ENCODE assay signal across 18 mouse cellular contexts in genomic region chr2:58530521-58530920, GRCm38 (mm10). TPM values are rescaled to one million over a fixed set of nuclear protein-coding genes. Genes with fewer than 3 reads are reported as not detected.
DNase-seq lines count a peak whose midpoint lies in the region; ATAC-seq and TF ChIP-seq lines count a peak whose summit lies in the region.
"Had no signal": no experiment of that assay in that cellular context is flagged by ENCODE, and none has a peak within 500 bp of the region (broad histone marks: within the 10 kb centered on the region; RNA-seq: fewer than 3 reads in every experiment).

No protein-coding gene starts in this region.

- intact Hi-C loops in gastrocnemius, adult 2 months (cut with DNase I), result loop anchor here (5.0 kb wide), 1 partner anchor 38 kb away; no protein-coding TSS in a partner anchor
- intact Hi-C loops in heart, postnatal 36 days (cut with DNase I), result no loop called here

- ATAC-seq in heart, embryonic 16.5 days (replicated peaks; ENCODE audit: extremely low read depth, insufficient read depth, low FRiP score), result no peak
- no peak for ATAC-seq in limb, embryonic 12.5 days (ENCODE audit: insufficient number of reproducible peaks, insufficient read depth, low FRiP score, low TSS enrichment, low read depth)
- no peak for ATAC-seq in heart, postnatal 0 days (ENCODE audit: insufficient read depth, low read depth)
- ATAC-seq: forebrain, postnatal 0 days; liver, embryonic 12.5 days; midbrain, embryonic 13.5 days had no signal

- H3K4me1 ChIP-seq in heart, embryonic 16.5 days (ENCODE audit: control insufficient read depth, insufficient read depth, low read length), result peaks cover 77% of the 10 kb centered on the region
- peaks cover 69% of the 10 kb centered on the region for H3K4me1 ChIP-seq in limb, embryonic 12.5 days (replicated peaks)
- H3K4me1 ChIP-seq in limb, embryonic 10.5 days, result peaks cover 74% of the 10 kb centered on the region
- H3K4me1 ChIP-seq in heart, postnatal 0 days (ENCODE audit: control insufficient read depth, insufficient read depth), result peaks cover 77% of the 10 kb centered on the region

- H3K4me2 ChIP-seq in heart, embryonic 16.5 days (ENCODE audit: low read depth, low read length), result no peak overlapping the region
- no peak overlapping the region for H3K4me2 ChIP-seq in limb, embryonic 12.5 days
- H3K4me2 ChIP-seq in heart, postnatal 0 days (ENCODE audit: low read depth, low read length), result no peak overlapping the region
- H3K4me2 ChIP-seq: liver, embryonic 12.5 days; lung, embryonic 15.5 days; midbrain, embryonic 13.5 days had no signal

- no peaks in the 10 kb centered on the region for H3K36me3 ChIP-seq in heart, embryonic 16.5 days (ENCODE audit: control insufficient read depth, insufficient read depth)
- H3K36me3 ChIP-seq in limb, embryonic 12.5 days, result no peaks in the 10 kb centered on the region
- no peaks in the 10 kb centered on the region for H3K36me3 ChIP-seq in limb, embryonic 10.5 days
- H3K36me3 ChIP-seq in heart, postnatal 0 days (replicated peaks; ENCODE audit: control insufficient read depth, insufficient read depth, low read length), result no peaks in the 10 kb centered on the region
- H3K36me3 ChIP-seq: embryonic facial prominence, embryonic 10.5 days; liver, embryonic 12.5 days; lung, embryonic 15.5 days; midbrain, embryonic 13.5 days had no signal

- H3K27me3 ChIP-seq in heart, embryonic 16.5 days (ENCODE audit: control insufficient read depth, insufficient read depth, low read length), result no peaks in the 10 kb centered on the region
- H3K27me3 ChIP-seq in limb, embryonic 12.5 days, result no peaks in the 10 kb centered on the region
- no peaks in the 10 kb centered on the region for H3K27me3 ChIP-seq in limb, embryonic 10.5 days (ENCODE audit: low read depth, poor library complexity, severe bottlenecking)
- no peaks in the 10 kb centered on the region for H3K27me3 ChIP-seq in heart, postnatal 0 days (ENCODE audit: control insufficient read depth, insufficient read depth, low read length)
- H3K27me3 ChIP-seq: liver, embryonic 12.5 days; lung, embryonic 15.5 days; midbrain, embryonic 13.5 days had no signal

- no peak overlapping the region for H3K4me3 ChIP-seq in gastrocnemius, adult 2 months
- no peak overlapping the region for H3K4me3 ChIP-seq in heart, embryonic 16.5 days (ENCODE audit: low read length)
- H3K4me3 ChIP-seq in limb, embryonic 12.5 days (replicated peaks), result no peak overlapping the region
- H3K4me3 ChIP-seq in limb, embryonic 10.5 days, result no peak overlapping the region
- no peak overlapping the region for H3K4me3 ChIP-seq in heart, postnatal 0 days (ENCODE audit: low read depth, low read length)
- H3K4me3 ChIP-seq: embryonic facial prominence, embryonic 10.5 days; liver, embryonic 12.5 days; lung, embryonic 15.5 days; midbrain, embryonic 13.5 days had no signal

- no peak overlapping the region for H3K9ac ChIP-seq in heart, embryonic 16.5 days (ENCODE audit: low read length)
- no peak overlapping the region for H3K9ac ChIP-seq in limb, embryonic 12.5 days (replicated peaks)
- no peak overlapping the region for H3K9ac ChIP-seq in heart, postnatal 0 days (replicated peaks; ENCODE audit: low read depth, low read length)
- H3K9ac ChIP-seq: forebrain, postnatal 0 days; liver, embryonic 12.5 days; lung, embryonic 15.5 days had no signal

- TF ChIP-seq EP300 in heart, postnatal 0 days (IDR thresholded peaks at IDR 0.05; ENCODE audit: low read depth), result no peak

- no peak for TF ChIP-seq CTCF in gastrocnemius, adult 2 months (IDR thresholded peaks at IDR 0.05)
- TF ChIP-seq CTCF in heart, postnatal 0 days (IDR thresholded peaks at IDR 0.05; ENCODE audit: low read depth), result no peak; the same call in 1 of the 2 replicates

- H3K27ac ChIP-seq in gastrocnemius, adult 2 months, result peak overlapping the region; percentile 88
- peak overlapping the region; percentile 30 for H3K27ac ChIP-seq in heart, embryonic 16.5 days (ENCODE audit: low read length)
- H3K27ac ChIP-seq in limb, embryonic 12.5 days, result 0 out of 2 replicates have a peak overlapping the region, but pooled peaks have one; percentile 29
- no peak overlapping the region for H3K27ac ChIP-seq in limb, embryonic 10.5 days
- H3K27ac ChIP-seq in heart, postnatal 0 days (ENCODE audit: low read depth), result 0 out of 2 replicates have a peak overlapping the region, but pooled peaks have one; percentile 72
- H3K27ac ChIP-seq: embryonic facial prominence, embryonic 10.5 days; liver, embryonic 12.5 days; lung, embryonic 15.5 days had no signal

- WGBS in heart, embryonic 16.5 days, result 61% methylated on average over 4 of the region's 4 CpGs
- WGBS in limb, embryonic 12.5 days, result 70% methylated on average over 4 of the region's 4 CpGs
- 81% methylated on average over 4 of the region's 4 CpGs for WGBS in limb, embryonic 10.5 days
- 53% methylated on average over 4 of the region's 4 CpGs for WGBS in heart, postnatal 0 days

- 0 out of 2 replicates have a peak, but pooled peaks cover 2% of the 10 kb centered on the region for H3K9me3 ChIP-seq in heart, embryonic 16.5 days (replicated peaks; ENCODE audit: control insufficient read depth, low read length)
- no peaks in the 10 kb centered on the region for H3K9me3 ChIP-seq in limb, embryonic 12.5 days
- no peaks in the 10 kb centered on the region for H3K9me3 ChIP-seq in limb, embryonic 10.5 days (replicated peaks)
- H3K9me3 ChIP-seq in heart, postnatal 0 days (replicated peaks; ENCODE audit: control insufficient read depth, low read length), result no peaks in the 10 kb centered on the region
- H3K9me3 ChIP-seq: embryonic facial prominence, embryonic 10.5 days; liver, embryonic 12.5 days; lung, embryonic 15.5 days; midbrain, embryonic 13.5 days had no signal

- DNase-seq in gastrocnemius, adult 2 months, result no peak
- DNase-seq in gastrocnemius, adult 18-20 months (ENCODE audit: low spot score), result no peak
- DNase-seq in heart, postnatal 36 days, result no peak
- DNase-seq in limb, embryonic 10.5 days (ENCODE audit: low spot score), result no peak
- DNase-seq in heart, postnatal 0 days (ENCODE audit: low spot score), result no peak
- no peak for DNase-seq in spleen, postnatal 10 days (ENCODE audit: low spot score in 2 of 2)
- DNase-seq: forebrain, postnatal 0 days; gastrocnemius, postnatal 10 days; kidney, adult 18-20 months; retina, postnatal 1 day; thymus, adult 18-20 months had no signal

RNA-seq across cellular contexts. Expression of gene Acvr1, which starts 36.4 kb away (rescaled TPM):
- 10 to 100 TPM; 17.6 to 23.2 TPM for total RNA-seq in gastrocnemius, adult 2 months (2021)
- total RNA-seq in gastrocnemius, adult 18-20 months (2021), result 10 to 100 TPM; 20.6 to 26.8 TPM
- polyA plus RNA-seq in heart, embryonic 16.5 days (2015; fragmentation: Nextera tagmentation; extraction: Ambion mirVana), result 7.2 and 8.0 TPM in 2 replicates
- 10 to 100 TPM; 16.0 to 16.8 TPM for total RNA-seq in heart, postnatal 36 days (2021)
- polyA plus RNA-seq in limb, embryonic 12.5 days (2016; fragmentation: Nextera tagmentation; extraction: Ambion mirVana), result 5.8 and 6.1 TPM in 2 replicates
- 4.2 and 4.5 TPM in 2 replicates for polyA plus RNA-seq in limb, embryonic 10.5 days (2016; fragmentation: Nextera tagmentation; extraction: Ambion mirVana)
- 13.5 and 20.9 TPM in 2 replicates for total RNA-seq in heart, postnatal 0 days (2014; rRNA removed; ENCODE audit: low replicate concordance)
- polyA plus RNA-seq in heart, postnatal 0 days (2015; fragmentation: Nextera tagmentation; extraction: Ambion mirVana), result 5.0 and 5.9 TPM in 2 replicates

RNA-seq across cellular contexts. Expression of gene Upp2, which starts 36.6 kb away (rescaled TPM):
- total RNA-seq in gastrocnemius, adult 2 months (2021), result 1 to 10 TPM; 2.0 to 2.4 TPM
- 1 to 10 TPM; 2.1 to 3.1 TPM for total RNA-seq in gastrocnemius, adult 18-20 months (2021)
- 5.4 and 6.4 TPM in 2 replicates for polyA plus RNA-seq in heart, embryonic 16.5 days (2015; fragmentation: Nextera tagmentation; extraction: Ambion mirVana)
- total RNA-seq in heart, postnatal 36 days (2021), result 1 to 10 TPM; 2.7 to 5.0 TPM
- 10.4 and 12.9 TPM in 2 replicates for polyA plus RNA-seq in limb, embryonic 12.5 days (2016; fragmentation: Nextera tagmentation; extraction: Ambion mirVana)
- polyA plus RNA-seq in limb, embryonic 10.5 days (2016; fragmentation: Nextera tagmentation; extraction: Ambion mirVana), result 4.5 and 6.1 TPM in 2 replicates
- 0.92 and 1.2 TPM in 2 replicates for total RNA-seq in heart, postnatal 0 days (2014; rRNA removed; ENCODE audit: low replicate concordance)
- 4.3 and 6.4 TPM in 2 replicates for polyA plus RNA-seq in heart, postnatal 0 days (2015; fragmentation: Nextera tagmentation; extraction: Ambion mirVana)
- total RNA-seq: hematopoietic stem cell, adult 5-6 weeks had no signal
